14 mouse cellular contexts compared by ENCODE assay signal in the genomic region with DNA sequence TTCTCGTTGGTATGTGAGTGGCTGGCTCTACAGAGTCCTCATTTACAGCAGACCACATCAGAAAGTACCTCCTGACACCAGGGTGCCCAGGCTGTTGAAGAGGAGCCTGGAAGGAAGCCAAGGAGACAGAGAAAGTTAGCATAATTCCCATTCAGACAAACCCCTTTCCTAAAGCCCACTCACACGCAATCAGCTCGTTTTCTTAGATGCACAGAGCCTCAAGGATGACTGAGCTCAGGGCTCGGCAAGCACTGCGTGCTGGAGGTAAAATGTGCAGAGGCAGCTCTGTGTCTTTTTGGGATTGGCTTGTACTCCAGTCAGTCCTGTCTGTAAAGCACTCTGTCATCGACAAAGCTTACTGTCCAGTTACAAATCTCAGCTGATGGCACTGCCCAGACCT.
DNase-seq lines count a peak whose midpoint lies in the region; ATAC-seq lines count a peak whose summit lies in the region.
"Had no signal": no experiment of that assay in that cellular context is flagged by ENCODE, and none has a peak within 500 bp of the region (broad histone marks: within the 10 kb centered on the region; RNA-seq: fewer than 3 reads in every experiment).

No protein-coding gene starts in this region.

- H3K36me3 ChIP-seq in heart, embryonic 16.5 days (ENCODE audit: control insufficient read depth, insufficient read depth), result no peaks in the 10 kb centered on the region
- no peaks in the 10 kb centered on the region for H3K36me3 ChIP-seq in neural tube, embryonic 12.5 days
- no peaks in the 10 kb centered on the region for H3K36me3 ChIP-seq in neural tube, embryonic 15.5 days
- no peaks in the 10 kb centered on the region for H3K36me3 ChIP-seq in forebrain, embryonic 16.5 days (ENCODE audit: control insufficient read depth, insufficient read depth)
- no peaks in the 10 kb centered on the region for H3K36me3 ChIP-seq in neural tube, embryonic 13.5 days
- H3K36me3 ChIP-seq: G1E had no signal

- no peak overlapping the region for H3K4me2 ChIP-seq in heart, embryonic 16.5 days (ENCODE audit: low read depth, low read length)
- no peak overlapping the region; the same call in 1 of the 2 replicates for H3K4me2 ChIP-seq in neural tube, embryonic 12.5 days (replicated peaks)
- no peak overlapping the region for H3K4me2 ChIP-seq in neural tube, embryonic 15.5 days
- H3K4me2 ChIP-seq in forebrain, embryonic 16.5 days (ENCODE audit: low read length), result no peak overlapping the region
- no peak overlapping the region for H3K4me2 ChIP-seq in neural tube, embryonic 13.5 days

- WGBS in heart, embryonic 16.5 days, result 39% methylated on average over 6 of the region's 6 CpGs
- 10% methylated on average over 6 of the region's 6 CpGs for WGBS in neural tube, embryonic 12.5 days
- WGBS in neural tube, embryonic 15.5 days, result 15% methylated on average over 6 of the region's 6 CpGs
- WGBS in forebrain, embryonic 16.5 days, result 10% methylated on average over 6 of the region's 6 CpGs
- WGBS in neural tube, embryonic 13.5 days, result 13% methylated on average over 6 of the region's 6 CpGs

- no peak for ATAC-seq in heart, embryonic 16.5 days (replicated peaks; ENCODE audit: extremely low read depth, insufficient read depth, low FRiP score)
- ATAC-seq in neural tube, embryonic 12.5 days (ENCODE audit: low FRiP score, low read depth), result peak; percentile 22; the same call in 1 of the 2 replicates
- no peak for ATAC-seq in neural tube, embryonic 15.5 days (ENCODE audit: low FRiP score)
- no peak for ATAC-seq in forebrain, embryonic 16.5 days
- no peak for ATAC-seq in neural tube, embryonic 13.5 days (ENCODE audit: low read depth)
- ATAC-seq: liver, postnatal 0 days had no signal

- peaks cover 38% of the 10 kb centered on the region for H3K27me3 ChIP-seq in heart, embryonic 16.5 days (ENCODE audit: control insufficient read depth, insufficient read depth, low read length)
- H3K27me3 ChIP-seq in neural tube, embryonic 12.5 days (replicated peaks), result no peaks in the 10 kb centered on the region
- H3K27me3 ChIP-seq in neural tube, embryonic 15.5 days (replicated peaks), result no peaks in the 10 kb centered on the region
- H3K27me3 ChIP-seq in forebrain, embryonic 16.5 days (replicated peaks; ENCODE audit: control insufficient read depth, insufficient read depth, low read length), result no peaks in the 10 kb centered on the region
- peaks cover under 1% of the 10 kb centered on the region; the same call in 1 of the 2 replicates for H3K27me3 ChIP-seq in neural tube, embryonic 13.5 days

- intact Hi-C loops in heart, postnatal 36 days (cut with DNase I), result no loop called here

- no peak overlapping the region for H3K9ac ChIP-seq in heart, embryonic 16.5 days (ENCODE audit: low read length)
- H3K9ac ChIP-seq in neural tube, embryonic 12.5 days, result no peak overlapping the region
- H3K9ac ChIP-seq in neural tube, embryonic 15.5 days (replicated peaks), result no peak overlapping the region
- no peak overlapping the region for H3K9ac ChIP-seq in forebrain, embryonic 16.5 days (replicated peaks; ENCODE audit: low read depth, low read length)
- H3K9ac ChIP-seq in neural tube, embryonic 13.5 days, result no peak overlapping the region
- H3K9ac ChIP-seq: liver, postnatal 0 days had no signal

- H3K4me3 ChIP-seq in heart, embryonic 16.5 days (ENCODE audit: low read length), result no peak overlapping the region
- H3K4me3 ChIP-seq in neural tube, embryonic 12.5 days, result no peak overlapping the region
- H3K4me3 ChIP-seq in neural tube, embryonic 15.5 days (replicated peaks), result no peak overlapping the region
- no peak overlapping the region for H3K4me3 ChIP-seq in forebrain, embryonic 16.5 days (replicated peaks; ENCODE audit: low read length)
- H3K4me3 ChIP-seq in neural tube, embryonic 13.5 days, result no peak overlapping the region

- H3K27ac ChIP-seq in heart, embryonic 16.5 days (ENCODE audit: low read length), result 0 out of 2 replicates have a peak overlapping the region, but pooled peaks have one; percentile 22
- H3K27ac ChIP-seq in neural tube, embryonic 12.5 days, result no peak overlapping the region
- no peak overlapping the region for H3K27ac ChIP-seq in neural tube, embryonic 15.5 days (replicated peaks)
- H3K27ac ChIP-seq in forebrain, embryonic 16.5 days (ENCODE audit: low read length), result 0 out of 2 replicates have a peak overlapping the region, but pooled peaks have one; percentile 2
- H3K27ac ChIP-seq in neural tube, embryonic 13.5 days (replicated peaks), result peak overlapping the region; percentile 61

- H3K9me3 ChIP-seq in heart, embryonic 16.5 days (replicated peaks; ENCODE audit: control insufficient read depth, low read length), result no peaks in the 10 kb centered on the region
- H3K9me3 ChIP-seq in neural tube, embryonic 12.5 days, result no peaks in the 10 kb centered on the region
- no peaks in the 10 kb centered on the region for H3K9me3 ChIP-seq in neural tube, embryonic 15.5 days (replicated peaks)
- H3K9me3 ChIP-seq in forebrain, embryonic 16.5 days (ENCODE audit: control insufficient read depth, low read length), result no peaks in the 10 kb centered on the region
- H3K9me3 ChIP-seq in neural tube, embryonic 13.5 days, result no peaks in the 10 kb centered on the region

- peaks cover 24% of the 10 kb centered on the region for H3K4me1 ChIP-seq in heart, embryonic 16.5 days (ENCODE audit: control insufficient read depth, insufficient read depth, low read length)
- H3K4me1 ChIP-seq in neural tube, embryonic 12.5 days, result peaks cover 60% of the 10 kb centered on the region
- peaks cover 46% of the 10 kb centered on the region for H3K4me1 ChIP-seq in neural tube, embryonic 15.5 days
- peaks cover 36% of the 10 kb centered on the region for H3K4me1 ChIP-seq in forebrain, embryonic 16.5 days (replicated peaks; ENCODE audit: control insufficient read depth, insufficient read depth, low read length)
- peaks cover 61% of the 10 kb centered on the region for H3K4me1 ChIP-seq in neural tube, embryonic 13.5 days (replicated peaks)

- DNase-seq in heart, postnatal 36 days, result no peak
- no peak for DNase-seq in heart, adult 11 months
- no peak for DNase-seq in c-Kit-positive CD71-positive TER-119-positive erythroid progenitor cells, embryonic 14.5 days (ENCODE audit: low spot score)
- DNase-seq: adrenal gland, postnatal 36 days; cerebellum, adult 18-20 months; kidney, adult 2 months; liver, postnatal 0 days; thymus, postnatal 4 days had no signal

Comparison
In these comparisons a context has a peak if more than half of its experiments do, and no peak if none do; other contexts are left out.
1. H3K27ac ChIP-seq: peak in heart, embryonic 16.5 days (single experiment), forebrain, embryonic 16.5 days (single experiment) and neural tube, embryonic 13.5 days (single experiment); none in neural tube, embryonic 12.5 days (single experiment) and neural tube, embryonic 15.5 days (single experiment).